Mouse (Mus musculus) liver, embryonic 13.5 days (tissue): Measurements from ENCODE around the gene Fcer1g. TPM values are rescaled to one million over a fixed set of nuclear protein-coding genes. Genes with fewer than 3 reads are reported as not detected.

ENCODE experiments used
- ATAC-seq: fragments of 200-750 bp; cut with Nextera tagmentation; 2 replicates; pipeline ENCODE4 v1.8.0; 2017; ENCODE audit warnings: low read depth, mild to moderate bottlenecking, moderate number of reproducible peaks, moderate library complexity
- DNase-seq: peaks from one replicate; pipeline ENCODE4 v3.0.0; 2022
- H3K27ac ChIP-seq: fragments of 300-500 bp; sonication (generic); 2 replicates; pipeline ENCODE4 v1.5.1; 2015; ENCODE audit warnings: moderate library complexity, mild to moderate bottlenecking, inconsistent platforms
- H3K27me3 ChIP-seq: fragments of 300-500 bp; sonication (generic); 2 replicates; pipeline ENCODE4 v1.6.1; 2015; ENCODE audit warnings: mild to moderate bottlenecking, inconsistent platforms
- H3K36me3 ChIP-seq: fragments of 300-500 bp; sonication (generic); 2 replicates; pipeline ENCODE4 v1.6.1; 2015; ENCODE audit warnings: mild to moderate bottlenecking, inconsistent platforms
- H3K4me1 ChIP-seq: fragments of 300-500 bp; sonication (generic); replicated peaks from 2 replicates; pipeline ENCODE4 v1.6.1; 2015; ENCODE audit warnings: inconsistent platforms
- H3K4me2 ChIP-seq: fragments of 300-500 bp; sonication (generic); 2 replicates; pipeline ENCODE4 v1.6.1; 2015; ENCODE audit warnings: inconsistent platforms, mild to moderate bottlenecking, moderate library complexity
- H3K4me3 ChIP-seq: fragments of 300-500 bp; sonication (generic); replicated peaks from 2 replicates; pipeline ENCODE4 v1.5.1; 2015; ENCODE audit warnings: mild to moderate bottlenecking, inconsistent platforms
- H3K9ac ChIP-seq: fragments of 300-500 bp; sonication (generic); 2 replicates; pipeline ENCODE4 v1.6.1; 2015; ENCODE audit warnings: mild to moderate bottlenecking, inconsistent platforms
- H3K9me3 ChIP-seq: fragments of 300-500 bp; sonication (generic); replicated peaks from 2 replicates; pipeline ENCODE4 v1.6.1; 2016; ENCODE audit warnings: inconsistent platforms
- WGBS: fragments of 180-500 bp; shearing (Covaris S2); methylation state at CpG from one replicate; pipeline ENCODE4 v1.1.7; 2015; ENCODE audit not compliant: insufficient replicate concordance; 5-methylcytosine and 5-hydroxymethylcytosine counted together
- polyA plus RNA-seq: library from polyadenylated mRNA; unstranded; fragments of >200 nt; fragmentation: Nextera tagmentation; extraction: Ambion mirVana; gene quantifications from 2 replicates; pipeline ENCODE4 v1.2.1, GENCODE M21; 2015

Fcer1g gene
- polyA plus RNA-seq, 1 experiment from 2014 or later, result 69.6 TPM

DNA sequence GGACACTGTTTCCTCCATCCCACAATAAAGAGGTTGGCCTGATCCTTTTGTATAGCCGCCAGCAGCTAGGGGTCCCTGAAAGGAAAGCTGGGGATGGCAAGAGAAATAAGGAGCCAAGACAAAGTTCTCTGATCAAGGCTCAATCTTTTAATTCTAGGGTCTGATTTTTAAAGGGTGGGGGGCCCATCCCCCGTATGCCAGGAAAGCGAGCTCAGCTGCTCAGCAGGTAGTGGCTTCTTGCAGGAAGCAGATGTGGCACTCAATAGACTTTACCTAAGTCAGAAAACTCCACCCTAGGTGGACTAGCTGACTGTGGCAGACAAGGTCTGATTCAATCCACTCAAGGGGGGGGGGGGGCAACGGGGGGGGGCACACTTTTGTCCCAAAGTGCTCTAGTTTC is 7.4 kb downstream of the Fcer1g start:
- no peaks in the 10 kb centered on the region for H3K36me3 ChIP-seq
- H3K4me3 ChIP-seq, result peak overlapping the region; percentile 54; the same call in 1 of the 2 replicates
- H3K27ac ChIP-seq, result peak overlapping the region; percentile 73
- DNase-seq (no peak), ATAC-seq (no peak)
- WGBS, result 59% methylated on average over 4 of the region's 4 CpGs
- H3K4me1 ChIP-seq, result peaks cover 24% of the 10 kb centered on the region
- H3K9ac ChIP-seq, result no peak overlapping the region
- peak overlapping the region; percentile 47 for H3K4me2 ChIP-seq
- 0 out of 2 replicates have a peak, but pooled peaks cover 3% of the 10 kb centered on the region for H3K27me3 ChIP-seq
- no peaks in the 10 kb centered on the region for H3K9me3 ChIP-seq

GRCm38 (mm10) chr1:171224857-171225256 is 9.3 kb downstream of the Fcer1g start, which contains the start of gene Apoa2:
Gene Apoa2 (plus strand): TSS chr1:171225054.
- WGBS, result 64% methylated on average over 5 of the region's 5 CpGs
- Histone ChIP-seq H3K27ac (peak within 1 kb of the TSS; percentile 89), H3K4me2 (peak within 1 kb of the TSS; percentile 47), H3K9ac (peak within 1 kb of the TSS; percentile 62), H3K36me3 (peaks cover 8% of the 10 kb centered on the region), H3K9me3 (no peaks in the 10 kb centered on the region), H3K4me1 (peaks cover 22% of the 10 kb centered on the region), H3K4me3 (peak within 1 kb of the TSS; percentile 54), H3K27me3 (no peaks in the 10 kb centered on the region)
- no peak for DNase-seq
- no peak for ATAC-seq

DNA sequence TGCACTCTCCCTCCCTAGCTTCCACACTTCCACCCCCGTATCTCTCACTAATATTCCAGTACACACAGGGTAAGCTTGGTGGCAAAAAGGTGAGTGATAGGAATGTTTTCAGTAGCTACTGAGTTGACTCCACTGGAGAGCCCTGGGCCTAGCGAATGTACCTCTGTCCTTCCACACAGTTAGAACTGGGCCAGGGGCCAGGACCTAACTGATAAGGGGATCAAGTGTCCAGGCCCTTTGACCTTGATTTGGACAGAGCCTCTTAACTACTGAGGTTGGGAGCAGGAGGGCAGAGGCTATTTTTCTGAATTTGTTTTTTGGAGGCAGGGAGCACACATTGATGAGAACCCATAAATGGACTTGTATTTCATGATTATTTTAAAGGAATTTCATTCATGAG is 10.4 kb downstream of the Fcer1g start:
- Histone ChIP-seq H3K9me3 (no peaks in the 10 kb centered on the region), H3K4me1 (peaks cover 22% of the 10 kb centered on the region), H3K9ac (no peak overlapping the region), H3K36me3 (peaks cover 18% of the 10 kb centered on the region), H3K4me2 (peak overlapping the region; percentile 85; the same call in 1 of the 2 replicates), H3K27me3 (no peaks in the 10 kb centered on the region), H3K4me3 (no peak overlapping the region), H3K27ac (peak overlapping the region; percentile 89)
- ATAC-seq (peak; percentile 6; the same call in 1 of the 2 replicates), DNase-seq (no peak)
- WGBS, result 72% methylated on average over 2 of the region's 2 CpGs

- Histone ChIP-seq H3K9ac (peak overlapping the region; percentile 74), H3K9me3 (no peaks in the 10 kb centered on the region), H3K4me1 (peaks cover 22% of the 10 kb centered on the region), H3K4me2 (peak overlapping the region; percentile 85), H3K27me3 (no peaks in the 10 kb centered on the region), H3K36me3 (peaks cover 25% of the 10 kb centered on the region), H3K4me3 (peak overlapping the region; percentile 68), H3K27ac (peak overlapping the region; percentile 89)
- 62% methylated on average over 6 of the region's 6 CpGs for WGBS
- ATAC-seq, result no peak
- no peak for DNase-seq
Observed at GRCm38 (mm10) chr1:171223168-171223567, 11.0 kb downstream of the Fcer1g start.

GRCm38 (mm10) chr1:171222238-171223155 is 11.7 kb downstream of the Fcer1g start, which contains the start of gene Tomm40l:
Gene Tomm40l (minus strand): TSS chr1:171222514.
- peak within 1 kb of the TSS; percentile 68 for H3K4me3 ChIP-seq
- DNase-seq (peak; percentile 93), ATAC-seq (peak; percentile 95)
- H3K9ac ChIP-seq, result peak within 1 kb of the TSS; percentile 74
- peaks cover 26% of the 10 kb centered on the region for H3K36me3 ChIP-seq
- 1% methylated on average over 28 of the region's 28 CpGs for WGBS
- no peaks in the 10 kb centered on the region for H3K27me3 ChIP-seq
- H3K27ac ChIP-seq, result peak within 1 kb of the TSS; percentile 89
- H3K4me1 ChIP-seq, result peaks cover 22% of the 10 kb centered on the region
- peak within 1 kb of the TSS; percentile 85 for H3K4me2 ChIP-seq
- H3K9me3 ChIP-seq, result no peaks in the 10 kb centered on the region

DNA sequence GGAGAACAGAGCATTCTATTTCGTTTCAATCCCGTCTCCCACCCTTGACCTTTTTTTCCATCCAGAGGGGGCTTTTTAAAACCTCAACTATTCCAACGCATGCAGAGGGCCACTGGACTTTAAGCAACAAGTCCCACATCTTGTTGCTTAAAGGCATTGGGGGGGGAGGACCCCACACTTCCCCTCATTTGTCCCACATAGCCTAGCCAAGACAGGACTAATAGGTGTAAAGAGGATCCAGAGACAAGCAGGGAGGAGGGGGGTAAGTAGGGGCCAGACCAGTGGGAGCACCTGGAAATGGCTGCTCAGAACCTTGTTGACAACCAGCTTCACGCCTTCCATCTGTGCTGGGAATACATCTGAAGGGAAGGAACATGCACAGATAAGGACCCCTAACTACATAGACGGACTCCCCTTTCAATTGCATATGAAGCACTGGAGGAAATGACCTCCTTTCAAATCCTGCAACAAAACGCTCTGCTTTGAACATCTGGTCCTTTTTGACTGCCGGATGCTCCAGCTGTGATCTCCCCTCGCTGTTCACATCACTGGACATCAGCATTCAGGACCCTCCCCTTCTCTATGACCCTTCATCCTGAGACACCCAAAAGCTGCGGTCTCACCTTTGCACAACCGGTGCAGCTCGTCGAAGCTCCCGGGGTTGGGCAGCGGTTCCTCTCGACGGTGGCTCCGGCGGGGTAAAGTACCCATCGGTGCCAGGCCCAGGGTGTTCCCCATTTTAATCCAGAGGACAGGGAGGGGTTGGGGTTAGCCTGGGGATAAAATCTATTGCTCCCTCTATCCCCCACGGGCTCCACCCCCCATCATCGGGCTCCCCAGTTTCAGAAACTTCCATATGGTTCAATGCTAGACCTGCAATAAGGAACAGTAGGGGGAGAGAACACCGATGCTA is 12.6 kb downstream of the Fcer1g start:
- H3K9me3 ChIP-seq, result no peaks in the 10 kb centered on the region
- H3K36me3 ChIP-seq, result peaks cover 26% of the 10 kb centered on the region
- DNase-seq (no peak), ATAC-seq (no peak)
- H3K4me3 ChIP-seq, result peak overlapping the region; percentile 68
- no peaks in the 10 kb centered on the region for H3K27me3 ChIP-seq
- H3K4me2 ChIP-seq, result peak overlapping the region; percentile 85
- H3K9ac ChIP-seq, result peak overlapping the region; percentile 65
- 6% methylated on average over 22 of the region's 22 CpGs for WGBS
- peak overlapping the region; percentile 64 for H3K27ac ChIP-seq
- peaks cover 26% of the 10 kb centered on the region for H3K4me1 ChIP-seq

DNA sequence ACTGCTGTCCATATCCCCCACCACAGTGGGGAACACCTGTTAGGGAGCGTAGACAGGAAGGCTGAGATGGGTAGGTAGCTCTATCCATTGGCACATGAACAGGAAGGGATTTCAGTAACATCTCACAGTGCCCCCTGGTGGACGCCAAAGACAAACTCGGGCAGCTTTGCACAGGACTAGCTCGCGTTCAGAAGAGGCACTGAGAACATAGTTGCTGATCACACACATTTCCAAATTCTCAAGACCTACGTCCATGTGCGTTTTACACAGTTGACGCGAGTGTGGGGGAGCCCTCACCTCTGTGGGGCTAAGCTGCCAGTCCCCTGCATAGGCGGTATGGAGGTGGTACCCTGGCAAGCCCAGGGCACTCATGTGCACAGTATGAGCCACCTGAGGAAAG is 13.3 kb downstream of the Fcer1g start:
- peak overlapping the region; percentile 85 for H3K4me2 ChIP-seq
- H3K4me3 ChIP-seq, result peak overlapping the region; percentile 68
- no peaks in the 10 kb centered on the region for H3K9me3 ChIP-seq
- H3K27ac ChIP-seq, result peak overlapping the region; percentile 64
- H3K9ac ChIP-seq, result peak overlapping the region; percentile 65
- DNase-seq (peak; percentile 74), ATAC-seq (peak; percentile 6; the same call in 1 of the 2 replicates)
- WGBS, result 7% methylated on average over 10 of the region's 10 CpGs
- H3K36me3 ChIP-seq, result peaks cover 26% of the 10 kb centered on the region
- no peaks in the 10 kb centered on the region for H3K27me3 ChIP-seq
- H3K4me1 ChIP-seq, result peaks cover 31% of the 10 kb centered on the region

DNA sequence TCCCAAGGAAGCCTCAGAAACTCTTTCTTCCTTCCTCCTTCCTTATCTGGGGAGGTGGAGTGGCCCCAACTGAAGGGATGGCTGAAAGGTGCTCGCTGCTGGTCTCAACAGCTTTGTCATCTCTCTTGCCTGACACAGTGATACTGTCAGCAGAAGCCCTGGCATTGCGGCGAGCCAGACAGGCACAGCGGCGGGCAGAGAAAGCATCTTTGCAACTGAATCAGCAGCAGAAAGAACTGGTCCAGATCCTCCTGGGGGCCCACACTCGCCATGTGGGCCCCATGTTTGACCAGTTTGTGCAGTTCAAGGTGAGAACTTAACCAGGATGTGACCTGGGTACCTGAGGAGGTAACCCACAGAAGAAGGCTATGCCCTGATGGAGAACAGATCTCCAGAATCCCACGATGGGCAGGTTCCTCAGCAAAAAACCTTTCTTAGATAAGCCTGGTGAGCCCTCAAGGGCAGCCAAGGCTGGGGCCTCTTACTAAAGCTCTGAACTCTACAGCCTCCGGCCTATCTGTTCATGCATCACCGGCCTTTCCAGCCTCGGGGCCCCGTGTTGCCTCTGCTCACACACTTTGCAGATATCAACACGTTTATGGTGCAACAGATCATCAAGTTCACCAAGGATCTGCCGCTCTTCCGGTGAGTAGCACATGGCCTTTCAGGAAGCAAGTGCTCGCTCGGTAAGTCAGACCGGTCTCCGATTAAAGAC is 17.8 kb downstream of the Fcer1g start:
- no peak for ATAC-seq

DNA sequence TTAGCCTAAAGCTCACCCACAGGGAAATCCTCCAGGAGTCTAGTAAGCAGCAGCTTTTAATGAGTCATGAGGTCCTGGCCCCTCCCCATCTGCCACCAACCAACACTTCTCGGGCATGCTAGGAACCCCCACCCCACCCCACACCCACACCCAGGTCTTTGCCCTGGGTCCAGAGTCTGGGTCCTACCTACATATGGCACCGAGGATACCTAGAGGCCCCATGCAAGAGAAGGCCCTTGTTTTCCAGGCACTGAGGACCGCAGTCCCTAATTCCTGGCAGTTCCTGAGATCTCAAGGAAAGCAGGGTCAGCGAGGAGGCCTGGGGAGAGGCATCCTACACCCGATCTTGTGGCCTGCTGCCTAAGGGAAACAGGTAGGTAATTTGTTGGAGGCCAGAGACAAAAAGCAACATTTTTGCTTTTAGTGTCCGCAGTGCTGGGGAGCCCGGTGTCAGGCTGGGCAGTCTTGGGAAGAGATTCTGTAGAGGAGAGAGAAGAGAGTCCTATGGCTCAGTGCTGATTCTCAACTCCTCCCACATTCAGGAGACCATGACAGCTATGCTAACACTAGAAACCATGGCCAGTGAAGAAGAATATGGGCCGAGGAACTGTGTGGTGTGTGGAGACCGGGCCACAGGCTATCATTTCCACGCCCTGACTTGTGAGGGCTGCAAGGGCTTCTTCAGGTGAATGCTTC is 20.2 kb downstream of the Fcer1g start, which contains the start of gene Nr1i3:
Gene Nr1i3 (plus strand): TSS at position 170 of the 696 bp plus-strand sequence.
- no peak for ATAC-seq
- no peak for DNase-seq
- Histone ChIP-seq H3K27ac (no peak within 1 kb of the TSS), H3K4me1 (peaks cover 9% of the 10 kb centered on the region), H3K9me3 (no peaks in the 10 kb centered on the region), H3K36me3 (peaks cover 9% of the 10 kb centered on the region), H3K9ac (no peak within 1 kb of the TSS), H3K4me3 (no peak within 1 kb of the TSS), H3K27me3 (peaks cover 12% of the 10 kb centered on the region), H3K4me2 (no peak within 1 kb of the TSS)
- 66% methylated on average over 10 of the region's 10 CpGs for WGBS

More for the DNA sequence above, 17.8 kb downstream of the Fcer1g start:
- 55% methylated on average over 18 of the region's 18 CpGs for WGBS
- no peak overlapping the region for H3K4me3 ChIP-seq
- no peak for DNase-seq
- H3K36me3 ChIP-seq, result peaks cover 26% of the 10 kb centered on the region
- H3K27ac ChIP-seq, result no peak overlapping the region
- no peak overlapping the region for H3K4me2 ChIP-seq
- H3K4me1 ChIP-seq, result peaks cover 15% of the 10 kb centered on the region
- H3K27me3 ChIP-seq, result peaks cover 12% of the 10 kb centered on the region
- no peaks in the 10 kb centered on the region for H3K9me3 ChIP-seq
- H3K9ac ChIP-seq, result peak overlapping the region; percentile 12; the same call in 1 of the 2 replicates

- H3K27ac ChIP-seq, result no peak overlapping the region
- ATAC-seq, result no peak
- 48% methylated on average over 3 of the region's 3 CpGs for WGBS
Observed at GRCm38 (mm10) chr1:171212854-171213253, 21.3 kb downstream of the Fcer1g start.

More at GRCm38 (mm10) chr1:171212854-171213253, 21.3 kb downstream of the Fcer1g start:
- peaks cover 9% of the 10 kb centered on the region for H3K4me1 ChIP-seq
- no peaks in the 10 kb centered on the region for H3K36me3 ChIP-seq
- H3K4me2 ChIP-seq, result no peak overlapping the region
- peaks cover 12% of the 10 kb centered on the region for H3K27me3 ChIP-seq
- DNase-seq, result no peak
- H3K9ac ChIP-seq, result no peak overlapping the region
- H3K9me3 ChIP-seq, result no peaks in the 10 kb centered on the region
- no peak overlapping the region for H3K4me3 ChIP-seq
